Mouse (Mus musculus) midbrain, postnatal 0 days (tissue): ENCODE results near the gene Mrm2. TPM values are rescaled to one million over a fixed set of nuclear protein-coding genes. Genes with fewer than 3 reads are reported as not detected.

ENCODE experiments used
- ATAC-seq: fragments of 200-750 bp; cut with Nextera tagmentation; 2 replicates; pipeline ENCODE4 v1.8.0; 2017; ENCODE audit warnings: moderate number of reproducible peaks, mild to moderate bottlenecking, moderate TSS enrichment, moderate library complexity; ENCODE audit not compliant: low FRiP score
- DNase-seq: peaks from one replicate; pipeline ENCODE4 v3.0.0-alpha.2; 2015; ENCODE audit warnings: low spot score
- H3K27ac ChIP-seq: fragments of 300-500 bp; sonication (generic); 2 replicates; pipeline ENCODE4 v1.5.1; 2014; ENCODE audit warnings: low read depth, mild to moderate bottlenecking, low read length, mixed read lengths
- H3K27me3 ChIP-seq: fragments of 300-500 bp; sonication (generic); 2 replicates; pipeline ENCODE4 v1.6.1; 2014; ENCODE audit warnings: low read length, control low read depth, mixed read lengths; ENCODE audit not compliant: insufficient read depth
- H3K36me3 ChIP-seq: fragments of 300-500 bp; sonication (generic); 2 replicates; pipeline ENCODE4 v1.6.1; 2014; ENCODE audit warnings: low read length, control low read depth, mixed read lengths; ENCODE audit not compliant: insufficient read depth
- H3K4me1 ChIP-seq: fragments of 300-500 bp; sonication (generic); 2 replicates; pipeline ENCODE4 v1.6.1; 2014; ENCODE audit warnings: mild to moderate bottlenecking, control low read depth, antibody characterized with exemption, low read length, mixed read lengths; ENCODE audit not compliant: insufficient read depth
- H3K4me2 ChIP-seq: fragments of 300-500 bp; sonication (generic); 2 replicates; pipeline ENCODE4 v1.6.1; 2014; ENCODE audit warnings: low read depth, mild to moderate bottlenecking, low read length, mixed read lengths; ENCODE audit not compliant: poor library complexity, severe bottlenecking
- H3K4me3 ChIP-seq: fragments of 300-500 bp; sonication (generic); 2 replicates; pipeline ENCODE4 v1.5.1; 2014; ENCODE audit warnings: low read depth, mild to moderate bottlenecking, low read length, moderate library complexity
- H3K9ac ChIP-seq: fragments of 300-500 bp; sonication (generic); replicated peaks from 2 replicates; pipeline ENCODE4 v1.6.1; 2014; ENCODE audit warnings: mild to moderate bottlenecking, low read length, moderate library complexity, mixed read lengths; ENCODE audit not compliant: poor library complexity, severe bottlenecking
- H3K9me3 ChIP-seq: fragments of 300-500 bp; sonication (generic); 2 replicates; pipeline ENCODE4 v1.6.1; 2016; ENCODE audit warnings: low read length, control low read depth
- CTCF ChIP-seq: IDR thresholded peaks from 2 replicates; pipeline ENCODE4 v1.5.1; 2016; ENCODE audit warnings: antibody characterized with exemption, mild to moderate bottlenecking
- WGBS: fragments of 180-500 bp; shearing (Covaris S2); extraction: QIAGEN DNeasy Blood & Tissue Kit; methylation state at CpG from one replicate; pipeline ENCODE4 v1.1.7; 2014; 5-methylcytosine and 5-hydroxymethylcytosine counted together
- polyA plus RNA-seq: library from polyadenylated mRNA; unstranded; fragments of >200 nt; fragmentation: Nextera tagmentation; extraction: Ambion mirVana; gene quantifications from 2 replicates; pipeline ENCODE4 v1.2.1, GENCODE M21; 2015
- total RNA-seq: library from RNA; depleted of rRNA; stranded (reverse); fragments of >200 nt; gene quantifications from 2 replicates; pipeline ENCODE4 v1.2.3, GENCODE M21; 2014; rRNA removed

Mrm2 gene
- total and polyA plus RNA-seq, 2 experiments from 2014 or later = 14.7 to 15.1 TPM

GRCm38 (mm10) chr5:140280205-140280604 lies 51.5 kb downstream of the Mrm2 start:
- H3K27ac ChIP-seq = no peak overlapping the region
- no peak for DNase-seq
- no peaks in the 10 kb centered on the region; the same call in 1 of the 2 replicates for H3K4me1 ChIP-seq
- 45% methylated on average over 9 of the region's 9 CpGs for WGBS
- ATAC-seq = no peak
- no peak overlapping the region for H3K4me3 ChIP-seq
- H3K36me3 ChIP-seq = peaks cover 6% of the 10 kb centered on the region
- H3K9me3 ChIP-seq = no peaks in the 10 kb centered on the region
- no peak for TF ChIP-seq CTCF
- no peak overlapping the region for H3K9ac ChIP-seq
- H3K27me3 ChIP-seq = no peaks in the 10 kb centered on the region
- no peak overlapping the region for H3K4me2 ChIP-seq

Other genes with a start within 250 kb of the Mrm2 start
- gene Mad1l1, start 10.3 kb downstream of the Mrm2 start, total RNA-seq = 25.9 and 28.5 TPM in 2 replicates
- gene Mad1l1, start 10.3 kb downstream of the Mrm2 start, polyA plus RNA-seq = 33.5 and 34.0 TPM in 2 replicates
- gene Nudt1, start 10.2 kb downstream of the Mrm2 start, total RNA-seq = 7.6 and 10.5 TPM in 2 replicates
- gene Nudt1, start 10.2 kb downstream of the Mrm2 start, polyA plus RNA-seq = 16.6 and 17.9 TPM in 2 replicates
- 78.4 and 86.8 TPM in 2 replicates for gene Snx8, start 57.4 kb upstream of the Mrm2 start, total RNA-seq
- 46.9 and 48.9 TPM in 2 replicates for gene Snx8, start 57.4 kb upstream of the Mrm2 start, polyA plus RNA-seq
- gene Eif3b, start 87.4 kb upstream of the Mrm2 start, total RNA-seq = 36.6 and 41.3 TPM in 2 replicates
- gene Eif3b, start 87.4 kb upstream of the Mrm2 start, polyA plus RNA-seq = 53.7 and 54.5 TPM in 2 replicates
- not detected in 2 replicates for gene Gm4869, start 113.7 kb upstream of the Mrm2 start, total RNA-seq
- not detected in 2 replicates for gene Gm4869, start 113.7 kb upstream of the Mrm2 start, polyA plus RNA-seq
- gene Chst12, start 173.7 kb upstream of the Mrm2 start, total RNA-seq = 11.0 and 15.8 TPM in 2 replicates
- gene Chst12, start 173.7 kb upstream of the Mrm2 start, polyA plus RNA-seq = 21.8 and 27.3 TPM in 2 replicates
- not detected in 2 replicates for gene Grifin, start 233.2 kb upstream of the Mrm2 start, total RNA-seq
- gene Grifin, start 233.2 kb upstream of the Mrm2 start, polyA plus RNA-seq = 0.39 TPM in 1 of 2 replicates, not detected in the other